Mouse (Mus musculus): ENCODE results near the gene Suclg2. TPM values are rescaled to one million over a fixed set of nuclear protein-coding genes. Genes with fewer than 3 reads are reported as not detected.
A peak's percentile ranks its signal among the peaks of the same experiment; 100 is the strongest.

Gene Suclg2
- total RNA-seq, 1 experiment, result 42.9 TPM

GRCm38 (mm10) chr6:95590463-95590862 lies 128.1 kb downstream of the Suclg2 start:
- H3K9me3 ChIP-seq (ENCODE audit: control insufficient read depth, insufficient read depth, low read depth, low read length), result no peaks in the 10 kb centered on the region
- no peaks in the 10 kb centered on the region for H3K4me1 ChIP-seq (ENCODE audit: control insufficient read depth in 2 of 2, insufficient read depth in 2 of 2, low read length in 2 of 2, poor library complexity in 1 of 2)

GRCm38 (mm10) chr6:95587108-95587796 lies 131.3 kb downstream of the Suclg2 start:
- no peak for DNase-seq (ENCODE audit: low read depth, low spot score)
- Histone ChIP-seq H3K36me3 (ENCODE audit: control insufficient read depth, insufficient read depth, low read length, poor library complexity, severe bottlenecking) (no peaks in the 10 kb centered on the region), H3K4me3 (ENCODE audit: insufficient read depth in 1 of 2, low read depth in 1 of 2, low read length in 2 of 2, poor library complexity in 1 of 2, severe bottlenecking in 1 of 2) (no peak overlapping the region), H3K9me3 (ENCODE audit: control insufficient read depth, insufficient read depth, low read depth, low read length) (no peaks in the 10 kb centered on the region), H3K9ac (ENCODE audit: insufficient read depth, low read depth, low read length, poor library complexity, severe bottlenecking) (no peak overlapping the region), H3K4me1 (ENCODE audit: control insufficient read depth in 2 of 2, insufficient read depth in 2 of 2, low read length in 2 of 2, poor library complexity in 1 of 2) (no peaks in the 10 kb centered on the region), H3K27ac (ENCODE audit: insufficient read depth, low read depth, low read length, poor library complexity, severe bottlenecking) (no peak overlapping the region)
- in situ Hi-C loops (cut with MboI; ENCODE audit: low sequenced_read_pairs in 2 of 2, unreplicated experiment in 2 of 2), result no loop called here
- TF ChIP-seq ZNF384 (IDR thresholded peaks at IDR 0.05; ENCODE audit: low read depth, low read length), result no peak
- TF ChIP-seq MAFK (IDR thresholded peaks at IDR 0.05; ENCODE audit: insufficient read depth, low read depth, low read length), result no peak
- no peak for TF ChIP-seq CHD2 (IDR thresholded peaks at IDR 0.05; ENCODE audit: low read depth, low read length)
- no peak for TF ChIP-seq ZC3H11A (IDR thresholded peaks at IDR 0.05; ENCODE audit: borderline replicate concordance, low read depth, low read length)
- TF ChIP-seq HCFC1 (IDR thresholded peaks at IDR 0.05; ENCODE audit: borderline replicate concordance, insufficient read depth, low read length), result no peak

More at GRCm38 (mm10) chr6:95590463-95590862, 128.1 kb downstream of the Suclg2 start:
- DNase-seq (ENCODE audit: low read depth, low spot score), result no peak
- Histone ChIP-seq H3K9ac (ENCODE audit: insufficient read depth, low read depth, low read length, poor library complexity, severe bottlenecking) (no peak overlapping the region), H3K36me3 (ENCODE audit: control insufficient read depth, insufficient read depth, low read length, poor library complexity, severe bottlenecking) (peaks cover 5% of the 10 kb centered on the region), H3K27ac (ENCODE audit: insufficient read depth, low read depth, low read length, poor library complexity, severe bottlenecking) (no peak overlapping the region), H3K4me3 (ENCODE audit: insufficient read depth in 1 of 2, low read depth in 1 of 2, low read length in 2 of 2, poor library complexity in 1 of 2, severe bottlenecking in 1 of 2) (no peak overlapping the region)
- in situ Hi-C loops (cut with MboI; ENCODE audit: low sequenced_read_pairs in 2 of 2, unreplicated experiment in 2 of 2), result no loop called here
- TF ChIP-seq HCFC1 (IDR thresholded peaks at IDR 0.05; ENCODE audit: borderline replicate concordance, insufficient read depth, low read length), result no peak
- no peak for TF ChIP-seq CHD2 (IDR thresholded peaks at IDR 0.05; ENCODE audit: low read depth, low read length)
- no peak for TF ChIP-seq ZNF384 (IDR thresholded peaks at IDR 0.05; ENCODE audit: low read depth, low read length)
- TF ChIP-seq MAFK (IDR thresholded peaks at IDR 0.05; ENCODE audit: insufficient read depth, low read depth, low read length), result peak; percentile 34; the same call in 1 of the 2 replicates
- no peak for TF ChIP-seq ZC3H11A (IDR thresholded peaks at IDR 0.05; ENCODE audit: borderline replicate concordance, low read depth, low read length)

GRCm38 (mm10) chr6:95581893-95582292 lies 136.7 kb downstream of the Suclg2 start:
- Histone ChIP-seq H3K36me3 (ENCODE audit: control insufficient read depth, insufficient read depth, low read length, poor library complexity, severe bottlenecking) (peaks cover 5% of the 10 kb centered on the region; the same call in 1 of the 2 replicates), H3K9me3 (ENCODE audit: control insufficient read depth, insufficient read depth, low read depth, low read length) (no peaks in the 10 kb centered on the region), H3K9ac (ENCODE audit: insufficient read depth, low read depth, low read length, poor library complexity, severe bottlenecking) (no peak overlapping the region), H3K4me1 (ENCODE audit: control insufficient read depth in 2 of 2, insufficient read depth in 2 of 2, low read length in 2 of 2, poor library complexity in 1 of 2) (no peaks in the 10 kb centered on the region), H3K27ac (ENCODE audit: insufficient read depth, low read depth, low read length, poor library complexity, severe bottlenecking) (no peak overlapping the region), H3K4me3 (ENCODE audit: insufficient read depth in 1 of 2, low read depth in 1 of 2, low read length in 2 of 2, poor library complexity in 1 of 2, severe bottlenecking in 1 of 2) (no peak overlapping the region)
- no peak for DNase-seq (ENCODE audit: low read depth, low spot score)
- in situ Hi-C loops (cut with MboI; ENCODE audit: low sequenced_read_pairs in 2 of 2, unreplicated experiment in 2 of 2), result no loop called here
- TF ChIP-seq MAFK (IDR thresholded peaks at IDR 0.05; ENCODE audit: insufficient read depth, low read depth, low read length) (no peak), ZNF384 (IDR thresholded peaks at IDR 0.05; ENCODE audit: low read depth, low read length) (no peak)

GRCm38 (mm10) chr6:95579792-95580191 lies 138.8 kb downstream of the Suclg2 start:
- in situ Hi-C loops (cut with MboI; ENCODE audit: low sequenced_read_pairs in 2 of 2, unreplicated experiment in 2 of 2), result no loop called here
- H3K36me3 ChIP-seq (ENCODE audit: control insufficient read depth, insufficient read depth, low read length, poor library complexity, severe bottlenecking), result peaks cover 10% of the 10 kb centered on the region
- TF ChIP-seq HCFC1 (IDR thresholded peaks at IDR 0.05; ENCODE audit: borderline replicate concordance, insufficient read depth, low read length), result no peak
- no peak for TF ChIP-seq ZC3H11A (IDR thresholded peaks at IDR 0.05; ENCODE audit: borderline replicate concordance, low read depth, low read length)
- TF ChIP-seq ZNF384 (IDR thresholded peaks at IDR 0.05; ENCODE audit: low read depth, low read length), result no peak
- TF ChIP-seq CHD2 (IDR thresholded peaks at IDR 0.05; ENCODE audit: low read depth, low read length), result no peak
- no peak for TF ChIP-seq MAFK (IDR thresholded peaks at IDR 0.05; ENCODE audit: insufficient read depth, low read depth, low read length)
- no peak overlapping the region for H3K9ac ChIP-seq (ENCODE audit: insufficient read depth, low read depth, low read length, poor library complexity, severe bottlenecking)
- no peak overlapping the region for H3K4me3 ChIP-seq (ENCODE audit: insufficient read depth in 1 of 2, low read depth in 1 of 2, low read length in 2 of 2, poor library complexity in 1 of 2, severe bottlenecking in 1 of 2)
- H3K9me3 ChIP-seq (ENCODE audit: control insufficient read depth, insufficient read depth, low read depth, low read length), result no peaks in the 10 kb centered on the region
- H3K27ac ChIP-seq (ENCODE audit: insufficient read depth, low read depth, low read length, poor library complexity, severe bottlenecking), result no peak overlapping the region
- H3K4me1 ChIP-seq (ENCODE audit: control insufficient read depth in 2 of 2, insufficient read depth in 2 of 2, low read length in 2 of 2, poor library complexity in 1 of 2), result peaks cover 0 to 2% of the 10 kb centered on the region in 2 experiments; a peak in 1 of 4 replicates
- no peak for DNase-seq (ENCODE audit: low read depth, low spot score)

All from ES-E14 (cell line).